Mouse (Mus musculus): ENCODE measurements at regions not wholly inside any gene's neighbourhood (a gene's known extent, or its start where the extent isn't known, plus 50 kb on each side); places are given as distances from the start of the nearest gene placed in this dataset.
"Not testable (repeated sequence)": the region's sequence is repeated elsewhere in the genome, so short reads cannot be mapped to it uniquely, and the experiment has no call there.

DNA sequence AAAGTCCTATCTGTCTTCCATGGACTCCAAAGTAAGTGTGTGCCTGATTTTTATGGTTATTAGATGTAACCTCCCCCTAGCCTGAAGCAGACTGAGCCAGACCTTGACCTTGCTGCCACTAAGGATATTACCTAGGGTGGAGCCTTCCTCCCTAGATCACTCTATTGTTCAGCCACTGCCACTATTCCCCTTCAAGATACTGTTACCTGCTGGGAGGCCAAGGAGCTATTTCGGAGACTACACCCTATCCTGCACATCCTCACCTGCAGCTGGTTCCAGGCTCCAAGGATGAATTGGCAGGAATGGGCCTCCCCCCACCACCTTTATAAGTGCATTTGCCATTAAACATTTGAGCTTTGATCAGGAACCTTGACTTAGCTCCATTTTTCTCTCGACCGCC lies 769.4 kb downstream of the Efna5 start:
- TF ChIP-seq MYOD1 (IDR thresholded peaks at IDR 0.05; ENCODE audit: control insufficient read depth in 1 of 3, insufficient read length in 2 of 3, low read depth in 2 of 3); POLR2A (IDR thresholded peaks at IDR 0.05; ENCODE audit: insufficient read length, low read depth); CEBPB (IDR thresholded peaks at IDR 0.05; ENCODE audit: insufficient read depth, poor library complexity, severe bottlenecking); MYOG (IDR thresholded peaks at IDR 0.05; ENCODE audit: control insufficient read depth in 1 of 3, insufficient read depth in 1 of 3, insufficient read length in 2 of 3, low read depth in 2 of 3); MAX (IDR thresholded peaks at IDR 0.05; ENCODE audit: low read depth): not testable (repeated sequence)

All from myocyte (in vitro differentiated cells).